Mouse (Mus musculus): ENCODE data around the gene Eif4a3. TPM values are rescaled to one million over a fixed set of nuclear protein-coding genes. Genes with fewer than 3 reads are reported as not detected.

The Eif4a3 gene
- total and polyA plus RNA-seq, 3 experiments, result 427 to 608 (median 521) TPM

- H3K36me3 ChIP-seq (ENCODE audit: control insufficient read depth in 1 of 2, insufficient read depth in 2 of 2, low read length in 2 of 2), result no peaks in the 10 kb centered on the region
- H3K79me2 ChIP-seq (ENCODE audit: control insufficient read depth, insufficient read depth, low read length, poor library complexity), result no peaks in the 10 kb centered on the region
- peaks cover 5 to 7% of the 10 kb centered on the region in 2 experiments for H3K27me3 ChIP-seq (ENCODE audit: control insufficient read depth in 1 of 2, insufficient read depth in 2 of 2, low read length in 2 of 2)
- no peak for TF ChIP-seq POLR2AphosphoS2 (IDR thresholded peaks at IDR 0.05; ENCODE audit: low read length)
- TF ChIP-seq CTCF (IDR thresholded peaks at IDR 0.05 in 2 of 3, conservative IDR thresholded peaks at IDR 0.05 in 1 of 3; ENCODE audit: control insufficient read depth in 1 of 3, insufficient read depth in 1 of 3, low read depth in 2 of 3, low read length in 3 of 3, poor library complexity in 1 of 3, severe bottlenecking in 1 of 3), result no peak
- no peak for TF ChIP-seq ZKSCAN1 (IDR thresholded peaks at IDR 0.05; ENCODE audit: low read depth, low read length)
- no peak for TF ChIP-seq ZC3H11A (IDR thresholded peaks at IDR 0.05; ENCODE audit: low read depth, low read length)
- no peak for TF ChIP-seq USF1 (IDR thresholded peaks at IDR 0.05; ENCODE audit: low read depth, low read length)
- no peak for TF ChIP-seq MAFK (IDR thresholded peaks at IDR 0.05; ENCODE audit: borderline replicate concordance, low read depth, low read length)
- TF ChIP-seq UBTF (IDR thresholded peaks at IDR 0.05; ENCODE audit: borderline replicate concordance, insufficient read depth, low read depth, low read length), result no peak
- no peak overlapping the region for H3K9ac ChIP-seq (ENCODE audit: control insufficient read depth, low read depth, low read length, poor library complexity, severe bottlenecking)
- no peaks in the 10 kb centered on the region for H3K9me3 ChIP-seq (replicated peaks; ENCODE audit: insufficient read depth, low read length)
- no peaks in the 10 kb centered on the region for H3K4me1 ChIP-seq (ENCODE audit: control insufficient read depth in 1 of 2, insufficient read depth in 2 of 2, low read length in 2 of 2)
- H3K27ac ChIP-seq (ENCODE audit: control insufficient read depth, low read depth, low read length), result no peak overlapping the region
- DNase-seq (ENCODE audit: low read depth, low spot score), result no peak
- H3K4me3 ChIP-seq (ENCODE audit: control insufficient read depth in 1 of 2, insufficient read depth in 1 of 2, low read depth in 2 of 2, low read length in 2 of 2), result no peak overlapping the region
Measured at GRCm38 (mm10) chr11:119322521-119322920, 22.6 kb upstream of the Eif4a3 start.

GRCm38 (mm10) chr11:119316720-119317119 lies 16.8 kb upstream of the Eif4a3 start:
- H3K9ac ChIP-seq (ENCODE audit: control insufficient read depth, low read depth, low read length, poor library complexity, severe bottlenecking), result no peak overlapping the region
- H3K79me2 ChIP-seq (ENCODE audit: control insufficient read depth, insufficient read depth, low read length, poor library complexity), result no peaks in the 10 kb centered on the region
- H3K36me3 ChIP-seq (ENCODE audit: control insufficient read depth in 1 of 2, insufficient read depth in 2 of 2, low read length in 2 of 2), result no peaks in the 10 kb centered on the region
- H3K27me3 ChIP-seq (ENCODE audit: control insufficient read depth in 1 of 2, insufficient read depth in 2 of 2, low read length in 2 of 2), result peaks cover 4 to 14% of the 10 kb centered on the region in 2 experiments
- no peak overlapping the region for H3K27ac ChIP-seq (ENCODE audit: control insufficient read depth, low read depth, low read length)
- no peak overlapping the region for H3K4me3 ChIP-seq (ENCODE audit: control insufficient read depth in 1 of 2, insufficient read depth in 1 of 2, low read depth in 2 of 2, low read length in 2 of 2)
- H3K4me1 ChIP-seq (ENCODE audit: control insufficient read depth in 1 of 2, insufficient read depth in 2 of 2, low read length in 2 of 2), result no peaks in the 10 kb centered on the region
- DNase-seq (ENCODE audit: low read depth, low spot score), result no peak
- H3K9me3 ChIP-seq (replicated peaks; ENCODE audit: insufficient read depth, low read length), result no peaks in the 10 kb centered on the region
- TF ChIP-seq SIN3A (IDR thresholded peaks at IDR 0.05; ENCODE audit: low read length), result no peak
- no peak for TF ChIP-seq CHD2 (IDR thresholded peaks at IDR 0.05; ENCODE audit: low read length)
- no peak for TF ChIP-seq SMC3 (IDR thresholded peaks at IDR 0.05; ENCODE audit: low read depth, low read length)
- no peak for TF ChIP-seq MAFK (IDR thresholded peaks at IDR 0.05; ENCODE audit: borderline replicate concordance, low read depth, low read length)
- TF ChIP-seq EP300 (IDR thresholded peaks at IDR 0.05; ENCODE audit: low read depth in 1 of 2, low read length in 2 of 2), result no peak
- no peak for TF ChIP-seq RCOR1 (IDR thresholded peaks at IDR 0.05; ENCODE audit: low read depth, low read length)
- no peak for TF ChIP-seq ZC3H11A (IDR thresholded peaks at IDR 0.05; ENCODE audit: low read depth, low read length)
- no peak for TF ChIP-seq USF1 (IDR thresholded peaks at IDR 0.05; ENCODE audit: low read depth, low read length)

- Histone ChIP-seq H3K36me3 (ENCODE audit: control insufficient read depth in 1 of 2, insufficient read depth in 2 of 2, low read length in 2 of 2) (no peaks in the 10 kb centered on the region), H3K27me3 (ENCODE audit: control insufficient read depth in 1 of 2, insufficient read depth in 2 of 2, low read length in 2 of 2) (peaks cover 4 to 14% of the 10 kb centered on the region in 2 experiments), H3K27ac (ENCODE audit: control insufficient read depth, low read depth, low read length) (no peak overlapping the region), H3K4me1 (ENCODE audit: control insufficient read depth in 1 of 2, insufficient read depth in 2 of 2, low read length in 2 of 2) (no peaks in the 10 kb centered on the region), H3K4me3 (ENCODE audit: control insufficient read depth in 1 of 2, insufficient read depth in 1 of 2, low read depth in 2 of 2, low read length in 2 of 2) (no peak overlapping the region), H3K9ac (ENCODE audit: control insufficient read depth, low read depth, low read length, poor library complexity, severe bottlenecking) (no peak overlapping the region), H3K9me3 (replicated peaks; ENCODE audit: insufficient read depth, low read length) (no peaks in the 10 kb centered on the region), H3K79me2 (ENCODE audit: control insufficient read depth, insufficient read depth, low read length, poor library complexity) (no peaks in the 10 kb centered on the region)
- TF ChIP-seq TAL1 (IDR thresholded peaks at IDR 0.05; ENCODE audit: low read length) (no peak), CHD2 (IDR thresholded peaks at IDR 0.05; ENCODE audit: low read length) (no peak), RCOR1 (IDR thresholded peaks at IDR 0.05; ENCODE audit: low read depth, low read length) (no peak)
- DNase-seq (ENCODE audit: low read depth, low spot score), result no peak
Measured at GRCm38 (mm10) chr11:119314252-119314936, 14.5 kb upstream of the Eif4a3 start.
